Mouse (Mus musculus) ES-E14 (cell line): ENCODE measurements around the gene Smarca2.

Experiments
- ZC3H11A ChIP-seq: IDR thresholded peaks from 2 replicates; pipeline ENCODE4 v1.6.1; 2012; ENCODE audit warnings: low read depth, mild to moderate bottlenecking, inconsistent platforms, low read length, borderline replicate concordance
- ZNF384 ChIP-seq: IDR thresholded peaks from 2 replicates; pipeline ENCODE4 v1.6.1; 2012; ENCODE audit warnings: low read depth, low read length, inconsistent platforms

DNA sequence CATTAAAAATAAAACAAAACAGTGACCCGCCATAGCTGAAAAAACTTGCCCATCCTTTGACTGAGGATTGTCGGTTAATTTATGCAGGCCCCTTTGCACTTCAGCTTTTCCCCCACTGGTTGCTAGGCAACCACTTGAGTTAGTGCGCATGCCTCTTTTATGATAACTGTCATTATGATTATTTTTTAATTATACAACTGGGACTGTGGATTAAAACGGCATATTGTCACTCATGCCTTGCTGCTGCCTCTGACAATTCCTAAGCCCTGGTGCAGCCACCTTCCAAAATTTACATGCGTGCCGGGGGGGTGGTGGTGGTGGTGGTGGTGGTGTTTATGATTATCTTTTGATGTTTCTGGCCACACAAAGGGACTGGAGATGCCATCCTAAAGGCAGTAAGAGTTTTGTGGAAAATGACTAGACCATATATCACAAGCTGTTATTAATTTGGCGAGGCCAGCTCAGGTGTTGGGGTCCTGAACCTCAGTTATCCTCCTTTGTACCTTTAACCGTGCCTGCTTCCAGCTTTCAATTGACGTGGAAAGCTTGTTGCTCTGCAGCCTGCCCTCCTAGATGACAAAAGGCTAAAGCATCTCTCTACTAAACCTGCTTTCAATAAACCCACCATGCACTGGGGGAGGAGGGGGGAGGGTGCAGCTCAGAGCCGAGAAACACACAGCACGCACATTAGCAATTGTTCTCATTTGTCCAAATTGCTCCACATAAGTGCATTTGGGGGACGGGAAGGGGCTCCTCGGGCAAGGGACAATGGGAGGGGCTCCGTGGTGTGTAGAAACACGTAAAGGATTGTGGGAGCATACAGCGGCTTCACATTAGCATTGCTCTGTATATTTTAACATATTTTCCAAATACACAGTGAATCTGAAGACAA, 165.0 kb downstream of the Smarca2 start:
- TF ChIP-seq ZNF384 = no peak
- no peak for TF ChIP-seq ZC3H11A
